Mouse (Mus musculus) neural tube, embryonic 15.5 days (tissue): ENCODE measurements around the gene Sema7a. TPM values are rescaled to one million over a fixed set of nuclear protein-coding genes. Genes with fewer than 3 reads are reported as not detected.

Source experiments
- ATAC-seq: fragments of 200-750 bp; cut with Nextera tagmentation; 2 replicates; pipeline ENCODE4 v1.8.0; 2017; ENCODE audit warnings: mild to moderate bottlenecking, moderate TSS enrichment, moderate library complexity; ENCODE audit not compliant: low FRiP score
- H3K27ac ChIP-seq: fragments of 300-500 bp; sonication (generic); replicated peaks from 2 replicates; pipeline ENCODE4 v1.5.1; 2015; ENCODE audit warnings: mild to moderate bottlenecking, inconsistent platforms
- H3K27me3 ChIP-seq: fragments of 300-500 bp; sonication (generic); replicated peaks from 2 replicates; pipeline ENCODE4 v1.6.1; 2015; ENCODE audit warnings: inconsistent platforms
- H3K36me3 ChIP-seq: fragments of 300-500 bp; sonication (generic); 2 replicates; pipeline ENCODE4 v1.6.1; 2015; ENCODE audit warnings: inconsistent platforms
- H3K4me1 ChIP-seq: fragments of 300-500 bp; sonication (generic); 2 replicates; pipeline ENCODE4 v1.6.1; 2015; ENCODE audit warnings: inconsistent platforms
- H3K4me2 ChIP-seq: fragments of 300-500 bp; sonication (generic); 2 replicates; pipeline ENCODE4 v1.6.1; 2015; ENCODE audit warnings: inconsistent platforms, mild to moderate bottlenecking, moderate library complexity
- H3K4me3 ChIP-seq: fragments of 300-500 bp; sonication (generic); replicated peaks from 2 replicates; pipeline ENCODE4 v1.5.1; 2015; ENCODE audit warnings: mild to moderate bottlenecking, inconsistent platforms
- H3K9ac ChIP-seq: fragments of 300-500 bp; sonication (generic); replicated peaks from 2 replicates; pipeline ENCODE4 v1.6.1; 2015; ENCODE audit warnings: mild to moderate bottlenecking, inconsistent platforms
- H3K9me3 ChIP-seq: fragments of 300-500 bp; sonication (generic); replicated peaks from 2 replicates; pipeline ENCODE4 v1.6.1; 2016; ENCODE audit warnings: inconsistent platforms
- WGBS: fragments of 180-500 bp; shearing (Covaris S2); methylation state at CpG from one replicate; pipeline ENCODE4 v1.1.7; 2015; ENCODE audit warnings: mixed read lengths; 5-methylcytosine and 5-hydroxymethylcytosine counted together
- polyA plus RNA-seq: library from polyadenylated mRNA; unstranded; fragments of >200 nt; fragmentation: Nextera tagmentation; extraction: Ambion mirVana; gene quantifications from 2 replicates; pipeline ENCODE4 v1.2.1, GENCODE M21; 2015

The Sema7a gene
- polyA plus RNA-seq, 1 experiment from 2014 or later: 2.9 TPM

GRCm38 (mm10) chr9:57921491-57922060 lies 18.3 kb upstream of the Sema7a start:
- H3K4me1 ChIP-seq: no peaks in the 10 kb centered on the region
- no peak overlapping the region for H3K9ac ChIP-seq
- ATAC-seq: no peak
- H3K36me3 ChIP-seq: peaks cover 77% of the 10 kb centered on the region
- H3K27ac ChIP-seq: no peak overlapping the region
- H3K4me2 ChIP-seq: no peak overlapping the region
- H3K9me3 ChIP-seq: no peaks in the 10 kb centered on the region
- WGBS: 93% methylated on average over 9 of the region's 9 CpGs
- no peaks in the 10 kb centered on the region for H3K27me3 ChIP-seq
- no peak overlapping the region for H3K4me3 ChIP-seq

GRCm38 (mm10) chr9:57922381-57922780 lies 17.5 kb upstream of the Sema7a start:
- H3K4me3 ChIP-seq: no peak overlapping the region
- H3K27ac ChIP-seq: no peak overlapping the region
- 94% methylated on average over 5 of the region's 5 CpGs for WGBS
- H3K4me1 ChIP-seq: no peaks in the 10 kb centered on the region
- peaks cover 83% of the 10 kb centered on the region for H3K36me3 ChIP-seq
- ATAC-seq: no peak
- H3K27me3 ChIP-seq: no peaks in the 10 kb centered on the region
- no peak overlapping the region for H3K9ac ChIP-seq
- H3K4me2 ChIP-seq: no peak overlapping the region
- H3K9me3 ChIP-seq: no peaks in the 10 kb centered on the region

GRCm38 (mm10) chr9:57923046-57923445 lies 16.9 kb upstream of the Sema7a start:
- no peaks in the 10 kb centered on the region for H3K27me3 ChIP-seq
- no peaks in the 10 kb centered on the region for H3K4me1 ChIP-seq
- no peak overlapping the region for H3K4me3 ChIP-seq
- no peak overlapping the region for H3K4me2 ChIP-seq
- WGBS: 99% methylated on average over 3 of the region's 3 CpGs
- ATAC-seq: no peak
- no peak overlapping the region for H3K27ac ChIP-seq
- H3K9ac ChIP-seq: no peak overlapping the region
- H3K36me3 ChIP-seq: peaks cover 86% of the 10 kb centered on the region
- no peaks in the 10 kb centered on the region for H3K9me3 ChIP-seq

GRCm38 (mm10) chr9:57931166-57931767 lies 8.6 kb upstream of the Sema7a start:
- WGBS: 84% methylated on average over 5 of the region's 5 CpGs

GRCm38 (mm10) chr9:57932253-57932652 lies 7.7 kb upstream of the Sema7a start:
- H3K4me1 ChIP-seq: no peaks in the 10 kb centered on the region
- H3K36me3 ChIP-seq: peaks cover 33% of the 10 kb centered on the region
- no peak overlapping the region for H3K9ac ChIP-seq
- no peak for ATAC-seq
- H3K4me3 ChIP-seq: no peak overlapping the region
- H3K4me2 ChIP-seq: no peak overlapping the region
- peaks cover 4% of the 10 kb centered on the region; the same call in 1 of the 2 replicates for H3K27me3 ChIP-seq
- no peak overlapping the region for H3K27ac ChIP-seq
- 88% methylated on average over 3 of the region's 3 CpGs for WGBS
- H3K9me3 ChIP-seq: no peaks in the 10 kb centered on the region

More at GRCm38 (mm10) chr9:57931166-57931767, 8.6 kb upstream of the Sema7a start:
- ATAC-seq: no peak
- no peak overlapping the region for H3K9ac ChIP-seq
- no peak overlapping the region for H3K4me2 ChIP-seq
- H3K36me3 ChIP-seq: peaks cover 41% of the 10 kb centered on the region
- no peak overlapping the region for H3K27ac ChIP-seq
- H3K9me3 ChIP-seq: no peaks in the 10 kb centered on the region
- no peaks in the 10 kb centered on the region for H3K27me3 ChIP-seq
- no peak overlapping the region for H3K4me3 ChIP-seq
- H3K4me1 ChIP-seq: no peaks in the 10 kb centered on the region

GRCm38 (mm10) chr9:57932831-57933602 lies 6.9 kb upstream of the Sema7a start:
- 70% methylated on average over 6 of the region's 6 CpGs for WGBS
- peaks cover 9% of the 10 kb centered on the region; the same call in 1 of the 2 replicates for H3K27me3 ChIP-seq
- H3K4me2 ChIP-seq: no peak overlapping the region
- H3K27ac ChIP-seq: no peak overlapping the region
- ATAC-seq: no peak
- no peaks in the 10 kb centered on the region for H3K9me3 ChIP-seq
- H3K4me3 ChIP-seq: no peak overlapping the region
- no peaks in the 10 kb centered on the region for H3K4me1 ChIP-seq
- no peak overlapping the region for H3K9ac ChIP-seq
- H3K36me3 ChIP-seq: peaks cover 26% of the 10 kb centered on the region

- Histone ChIP-seq H3K9ac (no peak overlapping the region), H3K4me3 (no peak overlapping the region), H3K36me3 (no peaks in the 10 kb centered on the region), H3K27ac (no peak overlapping the region), H3K9me3 (no peaks in the 10 kb centered on the region), H3K4me2 (no peak overlapping the region), H3K4me1 (peaks cover 12% of the 10 kb centered on the region), H3K27me3 (peaks cover 14% of the 10 kb centered on the region; the same call in 1 of the 2 replicates)
- ATAC-seq: no peak
- WGBS: 30% methylated on average over 6 of the region's 6 CpGs
Observed at GRCm38 (mm10) chr9:57935683-57936437, 4.1 kb upstream of the Sema7a start.

GRCm38 (mm10) chr9:57937171-57937570 lies 2.7 kb upstream of the Sema7a start:
- Histone ChIP-seq H3K27me3 (peaks cover 14% of the 10 kb centered on the region; the same call in 1 of the 2 replicates), H3K4me2 (no peak overlapping the region), H3K4me3 (no peak overlapping the region), H3K27ac (no peak overlapping the region), H3K9ac (no peak overlapping the region), H3K4me1 (peaks cover 23% of the 10 kb centered on the region), H3K9me3 (no peaks in the 10 kb centered on the region), H3K36me3 (no peaks in the 10 kb centered on the region)
- ATAC-seq: no peak
- 88% methylated on average over 4 of the region's 4 CpGs for WGBS

GRCm38 (mm10) chr9:57937651-57938050 lies 2.3 kb upstream of the Sema7a start:
- H3K9ac ChIP-seq: no peak overlapping the region
- no peak overlapping the region for H3K4me3 ChIP-seq
- WGBS: 65% methylated on average over 6 of the region's 6 CpGs
- ATAC-seq: no peak
- peaks cover 14% of the 10 kb centered on the region; the same call in 1 of the 2 replicates for H3K27me3 ChIP-seq
- H3K27ac ChIP-seq: no peak overlapping the region
- H3K9me3 ChIP-seq: no peaks in the 10 kb centered on the region
- no peak overlapping the region for H3K4me2 ChIP-seq
- peaks cover 28% of the 10 kb centered on the region for H3K4me1 ChIP-seq
- no peaks in the 10 kb centered on the region for H3K36me3 ChIP-seq

- no peak overlapping the region for H3K4me3 ChIP-seq
- no peak for ATAC-seq
- H3K4me1 ChIP-seq: peaks cover 34% of the 10 kb centered on the region
- no peaks in the 10 kb centered on the region for H3K36me3 ChIP-seq
- peak overlapping the region; percentile 85 for H3K4me2 ChIP-seq
- no peaks in the 10 kb centered on the region for H3K9me3 ChIP-seq
- H3K27ac ChIP-seq: no peak overlapping the region
- H3K9ac ChIP-seq: no peak overlapping the region
- WGBS: 78% methylated on average over 5 of the region's 5 CpGs
- peaks cover 17% of the 10 kb centered on the region; the same call in 1 of the 2 replicates for H3K27me3 ChIP-seq
Observed at GRCm38 (mm10) chr9:57938225-57939055, 1.5 kb upstream of the Sema7a start.

- Histone ChIP-seq H3K27me3 (peaks cover 17% of the 10 kb centered on the region; the same call in 1 of the 2 replicates), H3K9me3 (no peaks in the 10 kb centered on the region), H3K4me2 (peak overlapping the region; percentile 85), H3K36me3 (no peaks in the 10 kb centered on the region), H3K4me3 (peak overlapping the region; percentile 55), H3K27ac (peak overlapping the region; percentile 85), H3K4me1 (peaks cover 43% of the 10 kb centered on the region), H3K9ac (peak overlapping the region; percentile 60)
- peak; percentile 78 for ATAC-seq
- WGBS: under 1% methylated on average over 44 of the region's 44 CpGs
Observed at GRCm38 (mm10) chr9:57940349-57940794, 460 bp downstream of the Sema7a start.
